Mouse (Mus musculus) ES-Bruce4 (cell line): Measurements from ENCODE around the gene Cpe.

Experiments
- CTCF ChIP-seq: IDR thresholded peaks from one replicate; pipeline ENCODE4 v1.8.1; 2011; ENCODE audit warnings: low read depth, low read length
- EP300 ChIP-seq: IDR thresholded peaks from 2 replicates; pipeline ENCODE4 v1.6.1; 2011; ENCODE audit warnings: low read depth, low read length; ENCODE audit not compliant: insufficient read depth
- POLR2A ChIP-seq: IDR thresholded peaks from one replicate; pipeline ENCODE4 v1.8.1; 2011; ENCODE audit warnings: low read length; ENCODE audit not compliant: insufficient read depth

DNA sequence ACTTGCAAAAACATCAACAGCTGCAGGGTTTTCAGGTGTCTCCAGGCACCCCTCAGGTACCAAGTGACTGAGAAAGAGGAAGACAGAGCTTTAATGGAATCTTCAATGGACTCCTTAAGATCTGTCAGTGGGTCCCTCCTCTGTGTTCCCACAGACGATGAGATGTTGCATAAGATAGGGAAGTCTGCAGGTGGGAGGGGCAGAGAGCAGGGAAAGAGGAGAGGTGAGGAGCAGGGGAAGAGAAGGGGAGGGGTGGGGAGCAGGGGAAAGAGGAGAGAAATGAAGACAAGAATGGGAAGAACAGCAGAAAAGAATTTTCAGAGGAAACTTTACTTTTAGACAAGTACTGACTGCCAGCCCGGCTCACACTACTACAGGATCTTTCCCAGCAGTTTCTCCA is 28.5 kb downstream of the Cpe start:
- no peak for TF ChIP-seq CTCF
- TF ChIP-seq POLR2A: no peak
- no peak for TF ChIP-seq EP300
